Mouse (Mus musculus): ENCODE measurements around the gene Ugt1a8.

GRCm38 (mm10) chr1:88267489-88267888 lies 179.9 kb downstream of the Ugt1a8 start:
- TF ChIP-seq CTCF (IDR thresholded peaks at IDR 0.05) (no peak), POLR2A (IDR thresholded peaks at IDR 0.05; ENCODE audit: insufficient read depth, low read depth, low read length) (no peak)
